Mouse (Mus musculus) neural tube, embryonic 14.5 days (tissue): ENCODE data around the gene Gprc5d. TPM values are rescaled to one million over a fixed set of nuclear protein-coding genes. Genes with fewer than 3 reads are reported as not detected.

Experiments
- ATAC-seq: fragments of 200-750 bp; cut with Nextera tagmentation; 2 replicates; pipeline ENCODE4 v1.8.0; 2017; ENCODE audit warnings: low read depth, mild to moderate bottlenecking, moderate TSS enrichment, moderate library complexity
- H3K27ac ChIP-seq: fragments of 300-500 bp; sonication (generic); 2 replicates; pipeline ENCODE4 v1.5.1; 2014; ENCODE audit warnings: low read depth, mild to moderate bottlenecking, control low read depth, low read length, moderate library complexity, mixed read lengths
- H3K27me3 ChIP-seq: fragments of 300-500 bp; sonication (generic); 2 replicates; pipeline ENCODE4 v1.6.1; 2014; ENCODE audit warnings: low read length; ENCODE audit not compliant: control insufficient read depth, insufficient read depth
- H3K36me3 ChIP-seq: fragments of 300-500 bp; sonication (generic); 2 replicates; pipeline ENCODE4 v1.6.1; 2014; ENCODE audit warnings: low read length, mixed read lengths; ENCODE audit not compliant: control insufficient read depth, insufficient read depth
- H3K4me1 ChIP-seq: fragments of 300-500 bp; sonication (generic); 2 replicates; pipeline ENCODE4 v1.6.1; 2014; ENCODE audit warnings: low read length; ENCODE audit not compliant: control insufficient read depth, insufficient read depth
- H3K4me2 ChIP-seq: fragments of 300-500 bp; sonication (generic); 2 replicates; pipeline ENCODE4 v1.6.1; 2014; ENCODE audit warnings: mild to moderate bottlenecking, low read depth, low read length, control low read depth
- H3K4me3 ChIP-seq: fragments of 300-500 bp; sonication (generic); 2 replicates; pipeline ENCODE4 v1.5.1; 2014; ENCODE audit warnings: low read depth, low read length, control low read depth, mixed read lengths
- H3K9ac ChIP-seq: fragments of 300-500 bp; sonication (generic); replicated peaks from 2 replicates; pipeline ENCODE4 v1.6.1; 2014; ENCODE audit warnings: low read depth, mild to moderate bottlenecking, control low read depth, low read length, mixed read lengths
- H3K9me3 ChIP-seq: fragments of 300-500 bp; sonication (generic); 2 replicates; pipeline ENCODE4 v1.6.1; 2016; ENCODE audit warnings: low read length; ENCODE audit not compliant: control insufficient read depth
- WGBS: fragments of 180-500 bp; shearing (Covaris S2); extraction: QIAGEN DNeasy Blood & Tissue Kit; methylation state at CpG from one replicate; pipeline ENCODE4 v1.1.7; 2014; 5-methylcytosine and 5-hydroxymethylcytosine counted together
- polyA plus RNA-seq: library from polyadenylated mRNA; unstranded; fragments of >200 nt; fragmentation: Nextera tagmentation; extraction: Ambion mirVana; gene quantifications from 2 replicates; pipeline ENCODE4 v1.2.1, GENCODE M21; 2014

Gprc5d gene
- polyA plus RNA-seq, 1 experiment from 2014 or later, result not detected

DNA sequence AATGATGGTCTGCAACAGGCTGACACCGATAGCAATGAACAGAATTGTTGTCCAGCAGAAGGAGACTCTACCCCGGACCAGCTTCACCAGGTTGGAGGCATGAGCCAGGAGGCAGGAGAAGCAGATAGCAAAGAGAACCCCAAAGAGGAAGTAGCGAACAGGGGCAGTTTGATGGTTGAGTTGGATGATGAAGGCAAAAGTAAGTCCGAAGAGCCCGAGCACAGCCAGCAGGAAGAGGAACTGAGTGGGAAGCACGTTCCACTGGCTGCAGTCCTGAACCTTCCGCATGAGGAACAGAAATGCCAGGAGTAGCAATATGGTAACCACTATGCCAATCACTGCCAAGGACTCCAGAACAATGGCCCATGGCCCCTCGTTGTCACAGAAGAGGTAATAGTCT is 1.6 kb downstream of the Gprc5d start:
- H3K4me1 ChIP-seq, result peaks cover 6% of the 10 kb centered on the region; the same call in 1 of the 2 replicates
- no peaks in the 10 kb centered on the region for H3K27me3 ChIP-seq
- no peak overlapping the region for H3K4me2 ChIP-seq
- H3K27ac ChIP-seq, result no peak overlapping the region
- H3K4me3 ChIP-seq, result no peak overlapping the region
- ATAC-seq, result no peak
- 96% methylated on average over 8 of the region's 8 CpGs for WGBS
- no peaks in the 10 kb centered on the region for H3K9me3 ChIP-seq
- H3K36me3 ChIP-seq, result no peaks in the 10 kb centered on the region
- no peak overlapping the region for H3K9ac ChIP-seq

DNA sequence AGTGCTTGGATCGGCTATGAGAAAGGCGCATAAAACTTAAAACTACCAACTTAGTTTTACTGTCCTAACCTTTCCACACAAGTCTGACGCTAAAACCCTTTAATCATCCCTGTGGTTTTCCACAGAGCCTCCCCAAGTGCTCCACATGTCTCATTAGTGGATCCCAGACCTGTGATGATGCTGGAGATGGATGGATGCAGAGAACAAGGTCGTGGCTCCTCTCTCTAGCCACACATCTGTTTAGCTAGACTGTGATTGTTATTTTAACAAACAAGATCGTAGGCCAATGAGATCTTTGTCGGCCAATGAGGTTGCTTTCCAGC is 5.0 kb downstream of the Gprc5d start:
- 9% methylated on average over 6 of the region's 6 CpGs for WGBS
- H3K27me3 ChIP-seq, result no peaks in the 10 kb centered on the region
- no peak overlapping the region for H3K27ac ChIP-seq
- no peaks in the 10 kb centered on the region for H3K9me3 ChIP-seq
- no peaks in the 10 kb centered on the region for H3K36me3 ChIP-seq
- no peak overlapping the region for H3K4me2 ChIP-seq
- peaks cover 6% of the 10 kb centered on the region; the same call in 1 of the 2 replicates for H3K4me1 ChIP-seq
- no peak overlapping the region for H3K9ac ChIP-seq
- no peak overlapping the region for H3K4me3 ChIP-seq
- no peak for ATAC-seq

DNA sequence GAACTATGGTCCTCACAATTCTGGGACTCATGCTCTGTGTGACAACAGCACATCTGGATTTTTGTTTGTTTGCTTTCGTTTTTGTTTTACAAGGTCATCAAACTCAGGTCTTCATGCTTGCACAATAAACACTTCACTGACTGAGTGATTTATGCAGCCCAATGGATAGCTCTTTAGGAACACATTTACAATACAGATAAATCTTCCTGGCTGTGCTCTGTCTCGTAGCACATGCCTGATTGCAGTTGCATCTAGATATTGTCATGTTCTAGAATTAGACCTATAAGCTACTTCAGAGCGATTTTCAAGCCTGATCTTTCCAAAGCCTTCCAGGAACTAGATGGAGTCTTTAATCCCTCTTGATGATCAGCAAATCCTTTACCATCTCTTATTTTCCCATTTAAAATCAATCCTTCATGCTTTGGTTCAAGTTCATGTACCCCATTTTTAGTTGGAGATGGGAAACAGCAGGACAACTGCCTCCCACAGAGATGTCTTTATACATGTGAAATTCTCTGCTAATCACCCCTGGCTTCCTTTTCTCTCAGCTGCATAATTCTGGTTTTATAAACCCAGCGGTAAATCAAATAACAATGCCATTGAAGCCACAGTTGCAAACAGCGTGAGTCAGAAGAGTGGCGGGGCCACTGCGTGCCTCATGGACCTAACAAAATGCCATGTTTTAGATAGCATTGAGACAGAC is 5.5 kb downstream of the Gprc5d start:
- Histone ChIP-seq H3K4me1 (peaks cover 6% of the 10 kb centered on the region; the same call in 1 of the 2 replicates), H3K27me3 (no peaks in the 10 kb centered on the region), H3K27ac (no peak overlapping the region), H3K9ac (no peak overlapping the region), H3K4me2 (no peak overlapping the region), H3K36me3 (no peaks in the 10 kb centered on the region), H3K9me3 (no peaks in the 10 kb centered on the region), H3K4me3 (no peak overlapping the region)
- WGBS, result 4% methylated on average over 7 of the region's 7 CpGs
- ATAC-seq, result peak; percentile 63

DNA sequence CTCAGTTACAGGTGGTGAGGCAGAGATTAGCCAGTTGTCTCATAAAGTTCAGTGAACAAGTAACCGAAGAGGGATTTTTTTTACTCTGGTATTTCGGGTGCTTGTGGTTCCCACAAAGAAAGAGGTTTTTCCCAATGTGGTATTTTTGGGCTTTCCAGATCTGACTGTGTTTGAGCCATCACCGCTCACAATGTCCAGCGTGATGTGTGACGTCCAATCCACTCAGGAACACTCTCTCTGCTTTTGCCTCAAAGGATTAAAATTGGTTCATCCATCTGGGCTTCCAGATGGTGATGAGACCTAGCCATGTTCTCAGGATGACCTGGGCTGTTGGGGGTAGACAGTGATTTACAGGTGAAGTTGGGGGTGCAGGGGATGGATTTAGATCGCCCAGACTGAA is 11.1 kb downstream of the Gprc5d start:
- no peaks in the 10 kb centered on the region for H3K27me3 ChIP-seq
- 95% methylated on average over 6 of the region's 6 CpGs for WGBS
- no peak overlapping the region for H3K4me2 ChIP-seq
- no peak overlapping the region for H3K27ac ChIP-seq
- no peak for ATAC-seq
- no peak overlapping the region for H3K4me3 ChIP-seq
- no peak overlapping the region for H3K9ac ChIP-seq
- H3K36me3 ChIP-seq, result no peaks in the 10 kb centered on the region
- H3K9me3 ChIP-seq, result no peaks in the 10 kb centered on the region
- no peaks in the 10 kb centered on the region for H3K4me1 ChIP-seq

DNA sequence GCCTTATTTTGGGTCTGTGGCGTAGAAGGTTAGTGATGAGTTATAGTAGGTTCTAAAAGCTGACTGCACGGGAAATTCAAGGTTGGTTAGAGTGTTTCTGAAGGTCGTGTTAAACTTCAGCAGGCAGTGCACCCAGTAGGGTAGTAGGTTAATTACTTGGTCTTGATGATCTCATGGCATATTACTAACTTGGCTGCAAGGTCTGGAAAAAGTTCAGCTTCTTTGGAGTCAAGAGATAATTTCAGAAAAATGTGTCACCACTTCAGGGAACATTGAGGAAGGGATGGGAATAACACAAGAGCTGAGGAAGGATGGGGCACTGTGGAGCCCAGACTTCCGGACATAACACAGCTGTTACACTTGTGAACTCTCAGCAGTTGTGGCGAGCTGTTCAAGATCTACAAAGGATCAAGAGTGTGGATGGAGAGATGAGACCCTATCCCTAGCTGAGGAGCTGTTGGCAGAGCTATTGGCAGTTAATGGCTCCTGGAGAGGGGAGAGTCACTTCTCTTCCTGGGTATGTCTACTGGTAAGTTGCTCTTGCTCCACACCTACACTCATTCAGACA is 15.3 kb downstream of the Gprc5d start:
- H3K27me3 ChIP-seq, result no peaks in the 10 kb centered on the region
- no peak for ATAC-seq
- no peak overlapping the region for H3K4me2 ChIP-seq
- H3K36me3 ChIP-seq, result no peaks in the 10 kb centered on the region
- H3K9me3 ChIP-seq, result no peaks in the 10 kb centered on the region
- H3K27ac ChIP-seq, result no peak overlapping the region
- no peak overlapping the region for H3K4me3 ChIP-seq
- 76% methylated on average over 5 of the region's 5 CpGs for WGBS
- H3K9ac ChIP-seq, result no peak overlapping the region
- no peaks in the 10 kb centered on the region for H3K4me1 ChIP-seq

DNA sequence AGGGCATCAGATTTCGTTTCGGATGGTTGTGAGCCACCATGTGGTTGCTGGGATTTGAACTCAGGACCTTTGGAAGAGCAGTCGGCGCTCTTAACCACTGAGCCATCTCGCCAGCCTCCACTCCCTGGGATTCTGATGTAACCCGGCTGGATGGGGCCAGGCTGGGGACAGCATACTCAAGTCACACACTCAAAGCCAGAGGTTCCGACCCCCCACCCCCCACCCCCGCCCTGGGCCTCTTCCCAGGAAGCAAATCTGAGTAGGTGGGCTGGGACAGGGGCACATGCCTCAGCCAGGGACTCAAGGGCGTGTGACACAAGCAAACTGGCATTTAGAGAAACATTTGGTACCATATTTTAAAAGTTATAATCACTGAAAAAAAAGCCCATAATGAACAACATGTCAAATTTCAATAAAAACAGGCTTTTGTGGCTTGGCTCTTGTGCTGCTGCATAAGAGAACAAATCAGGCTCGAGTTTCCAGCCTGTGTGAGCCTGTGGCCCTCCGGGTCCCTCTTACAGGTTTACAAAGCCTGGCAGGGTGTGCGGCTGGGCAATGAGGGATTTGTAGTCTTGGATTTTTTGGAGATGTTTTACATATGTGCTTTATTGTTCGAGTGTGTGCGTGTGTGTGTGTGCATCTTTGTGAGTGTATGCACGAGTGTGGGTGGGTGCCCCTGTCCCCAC is 17.2 kb downstream of the Gprc5d start:
- no peaks in the 10 kb centered on the region for H3K36me3 ChIP-seq
- no peak for ATAC-seq
- H3K4me1 ChIP-seq, result no peaks in the 10 kb centered on the region
- 85% methylated on average over 15 of the region's 15 CpGs for WGBS
- no peak overlapping the region for H3K27ac ChIP-seq
- no peak overlapping the region for H3K4me3 ChIP-seq
- H3K9ac ChIP-seq, result no peak overlapping the region
- H3K27me3 ChIP-seq, result no peaks in the 10 kb centered on the region
- no peaks in the 10 kb centered on the region for H3K9me3 ChIP-seq
- H3K4me2 ChIP-seq, result no peak overlapping the region

DNA sequence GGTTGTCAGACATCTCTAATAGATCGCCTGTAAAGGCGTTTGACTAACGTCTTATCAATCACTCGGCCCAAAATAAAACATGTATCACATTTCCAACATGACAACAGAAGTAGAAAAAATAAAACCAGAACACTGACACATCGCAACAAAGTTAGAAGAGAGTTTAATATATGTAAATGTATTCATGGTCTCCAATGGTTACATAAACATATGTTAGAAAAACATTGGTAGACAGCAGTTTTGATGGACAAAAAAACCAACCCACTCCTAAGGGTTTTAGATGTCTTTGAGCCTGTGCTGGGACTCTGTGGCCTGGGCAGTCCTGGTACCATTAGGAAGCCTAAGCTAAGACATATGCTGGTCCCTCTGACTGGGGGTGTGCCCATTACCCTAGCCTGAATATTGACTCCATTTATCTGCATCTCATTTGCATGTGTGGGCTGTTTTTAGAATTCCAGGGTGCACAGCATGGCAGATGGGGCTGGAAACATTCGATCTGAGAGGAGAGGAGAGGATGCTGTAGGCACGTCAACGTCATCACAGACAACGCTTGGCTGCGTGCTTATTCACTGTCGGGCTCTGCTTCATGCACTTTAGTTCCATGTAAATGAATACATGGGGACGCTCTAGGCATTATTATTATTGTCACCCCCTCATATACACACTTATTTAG is 25.1 kb downstream of the Gprc5d start:
- Histone ChIP-seq H3K4me3 (no peak overlapping the region), H3K9me3 (no peaks in the 10 kb centered on the region), H3K4me1 (0 out of 2 replicates have a peak, but pooled peaks cover 2% of the 10 kb centered on the region), H3K27me3 (no peaks in the 10 kb centered on the region), H3K27ac (no peak overlapping the region; the same call in 1 of the 2 replicates), H3K4me2 (no peak overlapping the region), H3K36me3 (no peaks in the 10 kb centered on the region), H3K9ac (no peak overlapping the region)
- no peak for ATAC-seq
- WGBS, result 80% methylated on average over 12 of the region's 12 CpGs

DNA sequence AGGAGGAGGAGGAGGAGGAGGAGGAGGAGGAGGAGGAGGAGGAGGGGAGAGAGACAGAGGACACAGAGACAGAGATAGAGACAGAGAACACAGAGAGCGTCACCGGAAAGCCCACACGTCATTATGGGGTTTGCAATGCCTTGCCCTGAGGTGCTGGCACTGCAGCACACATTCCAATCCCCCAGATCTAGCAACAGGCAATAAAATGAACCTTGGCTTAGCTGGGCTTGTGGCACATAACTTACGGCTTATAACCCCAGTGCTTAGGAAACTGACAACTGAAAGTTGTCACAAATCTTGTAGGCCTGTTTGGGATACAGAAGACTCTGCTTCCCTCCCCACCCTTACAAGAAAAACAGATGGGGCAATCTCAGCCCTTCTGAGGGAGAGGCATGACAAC is 27.4 kb downstream of the Gprc5d start:
- H3K9me3 ChIP-seq, result no peaks in the 10 kb centered on the region
- no peak overlapping the region for H3K4me3 ChIP-seq
- no peak overlapping the region for H3K4me2 ChIP-seq
- ATAC-seq, result peak; percentile 48; the same call in 1 of the 2 replicates
- 0 out of 2 replicates have a peak, but pooled peaks cover 3% of the 10 kb centered on the region for H3K4me1 ChIP-seq
- no peaks in the 10 kb centered on the region for H3K36me3 ChIP-seq
- no peak overlapping the region for H3K27ac ChIP-seq
- H3K9ac ChIP-seq, result no peak overlapping the region
- whole genome bisulfite sequencing, result 26% methylated on average over 4 of the region's 4 CpGs
- no peaks in the 10 kb centered on the region for H3K27me3 ChIP-seq

DNA sequence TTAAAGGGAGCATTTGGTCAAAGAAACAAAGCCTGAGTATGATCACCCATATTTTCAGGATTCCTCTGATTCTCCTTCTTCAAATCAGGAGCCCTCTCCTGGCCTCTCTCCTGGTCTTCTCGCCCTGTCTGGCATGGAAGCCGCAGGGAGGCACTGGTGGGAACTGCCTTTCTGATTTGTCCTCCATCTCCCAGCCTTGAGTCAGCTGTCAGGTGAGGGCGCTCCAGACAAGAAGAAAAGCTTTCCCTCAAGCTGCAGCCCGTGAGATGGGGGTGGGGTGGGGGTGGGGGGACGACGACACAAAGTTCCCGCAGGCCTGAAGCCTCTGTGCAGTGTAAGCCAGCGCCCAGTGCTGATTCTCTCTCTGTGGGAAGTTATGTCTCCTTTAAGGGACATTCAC is 28.3 kb downstream of the Gprc5d start:
- ATAC-seq, result no peak; the same call in 1 of the 2 replicates
- 11% methylated on average over 8 of the region's 8 CpGs for WGBS

More for the DNA sequence above, 28.3 kb downstream of the Gprc5d start:
- Histone ChIP-seq H3K36me3 (no peaks in the 10 kb centered on the region), H3K4me3 (no peak overlapping the region), H3K9ac (no peak overlapping the region), H3K27ac (no peak overlapping the region), H3K9me3 (no peaks in the 10 kb centered on the region), H3K27me3 (no peaks in the 10 kb centered on the region), H3K4me2 (no peak overlapping the region), H3K4me1 (0 out of 2 replicates have a peak, but pooled peaks cover 3% of the 10 kb centered on the region)
